Mouse (Mus musculus) hindbrain, embryonic 16.5 days (tissue): ENCODE results near the gene Scd1. TPM values are rescaled to one million over a fixed set of nuclear protein-coding genes. Genes with fewer than 3 reads are reported as not detected.

Source experiments
- ATAC-seq: fragments of 200-750 bp; cut with Nextera tagmentation; 2 replicates; pipeline ENCODE4 v1.8.0; 2017; ENCODE audit warnings: moderate TSS enrichment, moderate library complexity
- H3K27ac ChIP-seq: fragments of 300-500 bp; sonication (generic); 2 replicates; pipeline ENCODE4 v1.5.1; 2014; ENCODE audit warnings: low read depth, mild to moderate bottlenecking, control low read depth, low read length, moderate library complexity
- H3K27me3 ChIP-seq: fragments of 300-500 bp; sonication (generic); replicated peaks from 2 replicates; pipeline ENCODE4 v1.6.1; 2014; ENCODE audit warnings: low read length; ENCODE audit not compliant: control insufficient read depth, insufficient read depth
- H3K36me3 ChIP-seq: fragments of 300-500 bp; sonication (generic); 2 replicates; pipeline ENCODE4 v1.6.1; 2014; ENCODE audit warnings: mild to moderate bottlenecking, low read length, moderate library complexity, mixed read lengths; ENCODE audit not compliant: control insufficient read depth, insufficient read depth
- H3K4me1 ChIP-seq: fragments of 300-500 bp; sonication (generic); 2 replicates; pipeline ENCODE4 v1.6.1; 2014; ENCODE audit warnings: low read depth, low read length; ENCODE audit not compliant: control insufficient read depth, insufficient read depth
- H3K4me2 ChIP-seq: fragments of 300-500 bp; sonication (generic); 2 replicates; pipeline ENCODE4 v1.6.1; 2014; ENCODE audit warnings: mild to moderate bottlenecking, low read length, control low read depth, moderate library complexity
- H3K4me3 ChIP-seq: fragments of 300-500 bp; sonication (generic); 2 replicates; pipeline ENCODE4 v1.5.1; 2014; ENCODE audit warnings: mild to moderate bottlenecking, low read length, control low read depth, moderate library complexity
- H3K9ac ChIP-seq: fragments of 300-500 bp; sonication (generic); 2 replicates; pipeline ENCODE4 v1.6.1; 2014; ENCODE audit warnings: low read depth, mild to moderate bottlenecking, control low read depth, low read length, moderate library complexity
- H3K9me3 ChIP-seq: fragments of 300-500 bp; sonication (generic); 2 replicates; pipeline ENCODE4 v1.6.1; 2014; ENCODE audit warnings: mild to moderate bottlenecking, low read length, moderate library complexity; ENCODE audit not compliant: control insufficient read depth
- WGBS: fragments of 180-500 bp; shearing (Covaris S2); extraction: QIAGEN DNeasy Blood & Tissue Kit; methylation state at CpG from one replicate; pipeline ENCODE4 v1.1.7; 2014; 5-methylcytosine and 5-hydroxymethylcytosine counted together
- polyA plus RNA-seq: library from polyadenylated mRNA; unstranded; fragments of >200 nt; fragmentation: Nextera tagmentation; extraction: Ambion mirVana; gene quantifications from 2 replicates; pipeline ENCODE4 v1.2.1, GENCODE M21; 2015

Scd1 gene
- polyA plus RNA-seq, 1 experiment from 2014 or later: 9.3 TPM

GRCm38 (mm10) chr19:44422051-44422631 is 14.5 kb upstream of the Scd1 start:
- Histone ChIP-seq H3K9ac (no peak overlapping the region), H3K4me1 (no peaks in the 10 kb centered on the region), H3K9me3 (no peaks in the 10 kb centered on the region), H3K27me3 (no peaks in the 10 kb centered on the region), H3K4me2 (no peak overlapping the region), H3K36me3 (no peaks in the 10 kb centered on the region), H3K27ac (no peak overlapping the region), H3K4me3 (no peak overlapping the region)
- no peak for ATAC-seq
- WGBS: 80% methylated on average over 8 of the region's 8 CpGs

- no peak overlapping the region for H3K27ac ChIP-seq
- no peaks in the 10 kb centered on the region for H3K9me3 ChIP-seq
- H3K36me3 ChIP-seq: no peaks in the 10 kb centered on the region
- H3K9ac ChIP-seq: no peak overlapping the region
- no peak overlapping the region for H3K4me2 ChIP-seq
- no peak overlapping the region for H3K4me3 ChIP-seq
- ATAC-seq: no peak
- H3K4me1 ChIP-seq: no peaks in the 10 kb centered on the region
- 52% methylated on average over 11 of the region's 11 CpGs for WGBS
- H3K27me3 ChIP-seq: no peaks in the 10 kb centered on the region
Observed at GRCm38 (mm10) chr19:44419530-44419929, 11.9 kb upstream of the Scd1 start.

- 21% methylated on average over 4 of the region's 4 CpGs for WGBS
- ATAC-seq: no peak
- no peaks in the 10 kb centered on the region for H3K36me3 ChIP-seq
- no peak overlapping the region for H3K4me2 ChIP-seq
- H3K4me1 ChIP-seq: no peaks in the 10 kb centered on the region
- no peaks in the 10 kb centered on the region for H3K9me3 ChIP-seq
- H3K27ac ChIP-seq: no peak overlapping the region
- no peak overlapping the region for H3K4me3 ChIP-seq
- no peak overlapping the region for H3K9ac ChIP-seq
- no peaks in the 10 kb centered on the region for H3K27me3 ChIP-seq
Observed at GRCm38 (mm10) chr19:44418945-44419344, 11.3 kb upstream of the Scd1 start.

GRCm38 (mm10) chr19:44418544-44418943 is 10.9 kb upstream of the Scd1 start:
- H3K4me1 ChIP-seq: no peaks in the 10 kb centered on the region
- no peak overlapping the region for H3K4me3 ChIP-seq
- no peak overlapping the region for H3K9ac ChIP-seq
- H3K27me3 ChIP-seq: no peaks in the 10 kb centered on the region
- WGBS: 69% methylated on average over 9 of the region's 9 CpGs
- no peak overlapping the region for H3K4me2 ChIP-seq
- H3K27ac ChIP-seq: no peak overlapping the region
- ATAC-seq: no peak
- no peaks in the 10 kb centered on the region for H3K9me3 ChIP-seq
- no peaks in the 10 kb centered on the region for H3K36me3 ChIP-seq

GRCm38 (mm10) chr19:44418061-44418460 is 10.4 kb upstream of the Scd1 start:
- no peaks in the 10 kb centered on the region for H3K4me1 ChIP-seq
- H3K9ac ChIP-seq: no peak overlapping the region
- no peaks in the 10 kb centered on the region for H3K27me3 ChIP-seq
- H3K4me2 ChIP-seq: no peak overlapping the region
- no peaks in the 10 kb centered on the region for H3K36me3 ChIP-seq
- no peak for ATAC-seq
- WGBS: 83% methylated on average over 5 of the region's 5 CpGs
- H3K27ac ChIP-seq: no peak overlapping the region
- no peaks in the 10 kb centered on the region for H3K9me3 ChIP-seq
- no peak overlapping the region for H3K4me3 ChIP-seq

GRCm38 (mm10) chr19:44417448-44417847 is 9.8 kb upstream of the Scd1 start:
- Histone ChIP-seq H3K36me3 (no peaks in the 10 kb centered on the region), H3K27ac (no peak overlapping the region), H3K9ac (no peak overlapping the region), H3K4me3 (no peak overlapping the region), H3K9me3 (no peaks in the 10 kb centered on the region), H3K4me1 (no peaks in the 10 kb centered on the region), H3K4me2 (no peak overlapping the region), H3K27me3 (no peaks in the 10 kb centered on the region)
- ATAC-seq: no peak
- 71% methylated on average over 4 of the region's 4 CpGs for WGBS

- Histone ChIP-seq H3K27ac (no peak overlapping the region), H3K4me3 (no peak overlapping the region), H3K27me3 (no peaks in the 10 kb centered on the region), H3K9me3 (no peaks in the 10 kb centered on the region), H3K4me1 (no peaks in the 10 kb centered on the region), H3K4me2 (no peak overlapping the region), H3K36me3 (no peaks in the 10 kb centered on the region), H3K9ac (no peak overlapping the region)
- no peak for ATAC-seq
- WGBS: 86% methylated on average over 5 of the region's 5 CpGs
Observed at GRCm38 (mm10) chr19:44416240-44416639, 8.6 kb upstream of the Scd1 start.

GRCm38 (mm10) chr19:44415464-44415863 is 7.8 kb upstream of the Scd1 start:
- H3K4me1 ChIP-seq: no peaks in the 10 kb centered on the region
- H3K9me3 ChIP-seq: no peaks in the 10 kb centered on the region
- no peaks in the 10 kb centered on the region for H3K27me3 ChIP-seq
- H3K4me2 ChIP-seq: no peak overlapping the region
- no peak overlapping the region for H3K4me3 ChIP-seq
- ATAC-seq: no peak
- WGBS: 85% methylated on average over 5 of the region's 5 CpGs
- H3K9ac ChIP-seq: no peak overlapping the region
- H3K27ac ChIP-seq: no peak overlapping the region
- H3K36me3 ChIP-seq: no peaks in the 10 kb centered on the region

- Histone ChIP-seq H3K27me3 (no peaks in the 10 kb centered on the region), H3K9me3 (no peaks in the 10 kb centered on the region), H3K4me1 (peaks cover 14% of the 10 kb centered on the region), H3K36me3 (no peaks in the 10 kb centered on the region), H3K27ac (no peak overlapping the region), H3K4me3 (no peak overlapping the region), H3K9ac (no peak overlapping the region), H3K4me2 (no peak overlapping the region)
- no peak for ATAC-seq
- 84% methylated on average over 20 of the region's 20 CpGs for WGBS
Observed at GRCm38 (mm10) chr19:44410269-44410992, 2.8 kb upstream of the Scd1 start.
